ENCODE assay signal across 7 mouse cellular contexts in the genomic region with DNA sequence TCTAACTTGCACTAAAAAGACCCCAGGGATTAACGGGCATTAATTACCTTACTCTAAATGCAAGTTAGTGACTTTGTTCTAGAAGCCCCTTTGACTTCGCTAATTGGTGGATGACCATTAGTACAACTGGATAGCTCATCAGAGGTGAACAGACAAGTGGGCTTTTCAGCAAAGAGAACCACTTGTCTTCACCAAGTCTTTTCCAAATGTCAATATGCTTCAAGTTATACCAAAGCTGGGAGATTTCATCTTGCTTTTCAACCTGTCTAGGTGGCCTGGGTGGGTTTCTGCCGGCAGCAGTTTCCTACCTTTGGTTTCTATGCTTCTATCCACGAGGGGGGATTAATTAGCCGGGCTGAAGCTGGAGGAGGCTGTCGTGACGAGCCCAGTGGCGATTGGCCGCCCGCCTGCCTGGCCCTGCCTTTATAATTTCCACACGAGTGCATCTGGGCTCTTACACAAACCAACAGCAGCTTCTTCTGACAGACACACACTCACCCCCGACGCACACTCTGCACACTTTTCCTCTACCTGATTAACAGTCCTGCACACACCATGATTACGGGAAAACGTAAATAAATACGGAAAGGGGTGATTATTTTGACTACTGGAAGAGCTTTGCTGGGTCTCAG. TPM values are rescaled to one million over a fixed set of nuclear protein-coding genes. Genes with fewer than 3 reads are reported as not detected.
DNase-seq lines count a peak whose midpoint lies in the region; ATAC-seq and TF ChIP-seq lines count a peak whose summit lies in the region.

Gene Mab21l1, plus strand, starts transcription at position 455 of the 632 bp plus-strand sequence.

- TF ChIP-seq POLR2A in limb, embryonic 14.5 days (IDR thresholded peaks at IDR 0.05; ENCODE audit: borderline replicate concordance, extremely low read depth, insufficient read depth, insufficient read length): peak; percentile 77; the same call in 1 of the 2 replicates

- no peaks in the 10 kb centered on the region for H3K9me3 ChIP-seq in E14TG2a.4 (ENCODE audit: low read length)
- no peaks in the 10 kb centered on the region for H3K9me3 ChIP-seq in forebrain, embryonic 10.5 days
- H3K9me3 ChIP-seq in limb, embryonic 14.5 days (ENCODE audit: control insufficient read depth, low read length): no peaks in the 10 kb centered on the region

- H3K9ac ChIP-seq in limb, embryonic 14.5 days (ENCODE audit: low read depth, low read length, severe bottlenecking): peak within 1 kb of the TSS; percentile 82

- peak; percentile 14 to 47; a peak in 2 of 4 replicates for ATAC-seq in hematopoietic stem cell, adult 5-6 weeks (replicated peaks in 1 of 2; ENCODE audit: insufficient read depth in 1 of 2, low FRiP score in 2 of 2, low TSS enrichment in 1 of 2, low read depth in 1 of 2, poor library complexity in 2 of 2, severe bottlenecking in 2 of 2)
- peak; percentile 76 for ATAC-seq in limb, embryonic 14.5 days (ENCODE audit: low FRiP score, low read depth)

- peak within 1 kb of the TSS; percentile 51 for H3K4me3 ChIP-seq in E14TG2a.4 (replicated peaks; ENCODE audit: low read length)
- peak within 1 kb of the TSS; percentile 50 for H3K4me3 ChIP-seq in forebrain, embryonic 10.5 days
- peak within 1 kb of the TSS; percentile 54 for H3K4me3 ChIP-seq in limb, embryonic 14.5 days (replicated peaks; ENCODE audit: low read length)

- peaks cover 76% of the 10 kb centered on the region for H3K27me3 ChIP-seq in E14TG2a.4 (ENCODE audit: insufficient read depth, low read length)
- peaks cover 100% of the 10 kb centered on the region for H3K27me3 ChIP-seq in forebrain, embryonic 10.5 days (ENCODE audit: poor library complexity, severe bottlenecking)
- H3K27me3 ChIP-seq in limb, embryonic 14.5 days (ENCODE audit: control insufficient read depth, insufficient read depth, low read length): peaks cover 12% of the 10 kb centered on the region; the same call in 1 of the 2 replicates

- TF ChIP-seq CTCF in E14TG2a.4 (conservative IDR thresholded peaks at IDR 0.05; ENCODE audit: low read length): no peak

- H3K36me3 ChIP-seq in E14TG2a.4 (ENCODE audit: insufficient read depth, low read length): no peaks in the 10 kb centered on the region
- H3K36me3 ChIP-seq in forebrain, embryonic 10.5 days (replicated peaks): no peaks in the 10 kb centered on the region
- no peaks in the 10 kb centered on the region for H3K36me3 ChIP-seq in limb, embryonic 14.5 days (ENCODE audit: control insufficient read depth, insufficient read depth, low read length)

- peak; percentile 10 to 11 for DNase-seq in adrenal gland, postnatal 36 days
- peak; percentile 76 for DNase-seq in forebrain, embryonic 10.5 days (ENCODE audit: extremely low spot score, low spot score)
- DNase-seq in limb, embryonic 14.5 days (ENCODE audit: low spot score): peak; percentile 78
- peak; percentile 79 for DNase-seq in retina, postnatal 7 days (ENCODE audit: low read depth, low spot score)
- DNase-seq in thymus, adult 18-20 months: no peak

- H3K4me2 ChIP-seq in limb, embryonic 14.5 days (replicated peaks; ENCODE audit: low read depth, low read length, severe bottlenecking): peak within 1 kb of the TSS; percentile 67

- peaks cover 37% of the 10 kb centered on the region for H3K4me1 ChIP-seq in E14TG2a.4 (replicated peaks; ENCODE audit: low read depth, low read length)
- H3K4me1 ChIP-seq in forebrain, embryonic 10.5 days: peaks cover 62% of the 10 kb centered on the region
- peaks cover 13% of the 10 kb centered on the region for H3K4me1 ChIP-seq in limb, embryonic 14.5 days (ENCODE audit: control insufficient read depth, insufficient read depth, low read length)

- peak within 1 kb of the TSS; percentile 71 for H3K27ac ChIP-seq in forebrain, embryonic 10.5 days
- H3K27ac ChIP-seq in limb, embryonic 14.5 days (replicated peaks; ENCODE audit: low read depth, low read length): peak within 1 kb of the TSS; percentile 92

- under 1% methylated on average over 16 of the region's 16 CpGs for WGBS in forebrain, embryonic 10.5 days
- 2% methylated on average over 16 of the region's 16 CpGs for WGBS in limb, embryonic 14.5 days

RNA-seq across cellular contexts. Expression of gene Mab21l1, which starts in this region (rescaled TPM):
- total RNA-seq in adrenal gland, postnatal 36 days (2021): 1 to 10 TPM; 1.1 TPM
- polyA plus RNA-seq in forebrain, embryonic 10.5 days (2016; fragmentation: Nextera tagmentation; extraction: Ambion mirVana): 6.9 and 7.2 TPM in 2 replicates
- not detected in 2 replicates for total RNA-seq in hematopoietic stem cell, adult 5-6 weeks (2017)
- polyA plus RNA-seq in limb, embryonic 14.5 days (2012; rRNA removed): 18.9 and 23.4 TPM in 2 replicates
- polyA plus RNA-seq in limb, embryonic 14.5 days (2014; fragmentation: Nextera tagmentation; extraction: Ambion mirVana): 18.7 and 25.3 TPM in 2 replicates

Comparison
In these comparisons a context has a peak if more than half of its experiments do, and no peak if none do; other contexts are left out.
1. Peak in ATAC-seq in hematopoietic stem cell, adult 5-6 weeks; RNA of the gene not detected or under 1 TPM.
2. DNase-seq: peak in adrenal gland, postnatal 36 days (2 of 2), forebrain, embryonic 10.5 days (single experiment), limb, embryonic 14.5 days (single experiment) and retina, postnatal 7 days (single experiment); none in thymus, adult 18-20 months (0 of 2).
3. Peak in every context shown above with its lines, with median percentiles within 50 percentile points of each other: H3K4me3 ChIP-seq.